Mouse (Mus musculus) liver, adult 2 months (tissue): ENCODE measurements around the gene Slc22a15. TPM values are rescaled to one million over a fixed set of nuclear protein-coding genes. Genes with fewer than 3 reads are reported as not detected.
A peak's percentile ranks its signal among the peaks of the same experiment; 100 is the strongest.

Experiments used
- DNase-seq: peaks from one replicate; pipeline ENCODE4 v3.0.0-alpha.2; 2011; ENCODE audit warnings: low read depth, low spot score; ENCODE audit errors: extremely low read depth
- H3K27ac ChIP-seq: fragments of 200-500 bp; replicated peaks from 2 replicates; pipeline ENCODE4 v1.5.1; 2012; ENCODE audit warnings: low read depth, mild to moderate bottlenecking, control low read depth, inconsistent platforms, low read length; ENCODE audit not compliant: insufficient read depth
- H3K27me3 ChIP-seq: fragments of 200-500 bp; 2 replicates; pipeline ENCODE4 v1.6.1; 2012; ENCODE audit warnings: mild to moderate bottlenecking, moderate library complexity, low read length, inconsistent platforms; ENCODE audit not compliant: control insufficient read depth, insufficient read depth
- H3K36me3 ChIP-seq: fragments of 200-500 bp; 2 replicates; pipeline ENCODE4 v1.6.1; 2012; ENCODE audit warnings: low read length, inconsistent platforms; ENCODE audit not compliant: control insufficient read depth, insufficient read depth
- H3K4me1 ChIP-seq: fragments of 200-500 bp; 2 replicates; pipeline ENCODE4 v1.6.1; 2011; ENCODE audit warnings: low read length; ENCODE audit not compliant: control insufficient read depth, insufficient read depth
- H3K4me3 ChIP-seq: fragments of 200-500 bp; 2 replicates; pipeline ENCODE4 v1.5.1; 2011; ENCODE audit warnings: low read depth, mild to moderate bottlenecking, control low read depth, low read length, moderate library complexity; ENCODE audit not compliant: insufficient read depth
- H3K79me2 ChIP-seq: fragments of 200-500 bp; 2 replicates; pipeline ENCODE4 v1.6.1; 2012; ENCODE audit warnings: inconsistent platforms, mild to moderate bottlenecking, low read length, moderate library complexity; ENCODE audit not compliant: control insufficient read depth, insufficient read depth
- H3K9ac ChIP-seq: fragments of 200-500 bp; 2 replicates; pipeline ENCODE4 v1.6.1; 2012; ENCODE audit warnings: low read depth, mild to moderate bottlenecking, control low read depth, inconsistent platforms, low read length
- CTCF ChIP-seq: fragments of 200-500 bp; IDR thresholded peaks from 2 replicates; pipeline ENCODE4 v1.5.1; 2011; ENCODE audit warnings: low read depth, low read length, control low read depth
- POLR2A ChIP-seq: fragments of 200-500 bp; IDR thresholded peaks from 2 replicates; pipeline ENCODE4 v1.6.1; 2011; ENCODE audit warnings: low read length, control low read depth; ENCODE audit not compliant: insufficient read depth; ENCODE audit errors: extremely low read depth
- WGBS: fragments of 180-500 bp; shearing (Covaris S2); methylation state at CpG from one replicate; pipeline ENCODE4 v1.1.7; 2018; 5-methylcytosine and 5-hydroxymethylcytosine counted together
- polyA plus RNA-seq: library from polyadenylated mRNA; depleted of rRNA; stranded (reverse); fragments of >200 nt; gene quantifications from 2 replicates; pipeline ENCODE4 v1.2.3, GENCODE M21; 2012; rRNA removed
- total RNA-seq: library from RNA; depleted of rRNA; stranded (reverse); fragments of >200 nt; gene quantifications from 2 replicates; pipeline ENCODE4 v1.2.3, GENCODE M21; 2014; rRNA removed

Slc22a15 gene
- total and polyA plus RNA-seq, 2 experiments: 3.5 to 5.8 TPM

DNA sequence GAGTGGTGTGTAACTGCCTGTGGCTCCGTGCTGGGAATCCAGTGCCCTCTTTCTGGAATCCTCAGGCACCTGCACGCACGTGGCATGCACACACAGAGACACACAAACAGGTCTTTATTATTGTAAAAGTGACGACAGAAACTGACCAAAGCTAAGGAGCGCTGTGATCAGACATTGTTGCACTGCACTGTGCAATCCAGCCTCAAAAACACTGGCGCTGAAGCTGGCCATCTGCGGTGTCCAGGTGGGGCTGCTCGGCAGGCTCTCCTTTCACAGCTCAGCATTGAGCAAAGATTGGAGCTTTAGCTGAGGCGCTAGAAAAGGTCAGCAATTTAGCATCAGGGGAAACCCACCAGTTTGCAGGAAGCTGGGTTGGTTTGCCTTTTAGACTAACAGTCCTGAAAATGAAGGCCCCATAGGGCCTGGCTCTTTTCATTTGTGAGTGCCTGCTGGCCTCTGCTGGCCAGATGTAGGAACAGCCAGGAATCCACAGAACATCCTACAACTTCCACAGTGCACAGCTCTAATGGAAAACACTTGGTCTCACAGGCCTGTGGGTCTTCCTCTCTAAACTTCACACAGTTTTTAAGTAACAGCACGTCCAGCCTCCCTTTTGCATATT, 111.8 kb downstream of the Slc22a15 start:
- WGBS: 69% methylated on average over 10 of the region's 10 CpGs
- no peaks in the 10 kb centered on the region for H3K36me3 ChIP-seq
- no peak overlapping the region for H3K27ac ChIP-seq
- no peaks in the 10 kb centered on the region for H3K4me1 ChIP-seq
- no peaks in the 10 kb centered on the region for H3K27me3 ChIP-seq
- DNase-seq: peak; percentile 28
- H3K4me3 ChIP-seq: no peak overlapping the region
- H3K79me2 ChIP-seq: no peaks in the 10 kb centered on the region
- no peak overlapping the region for H3K9ac ChIP-seq
- peak; percentile 85 for TF ChIP-seq CTCF
- TF ChIP-seq POLR2A: no peak

DNA sequence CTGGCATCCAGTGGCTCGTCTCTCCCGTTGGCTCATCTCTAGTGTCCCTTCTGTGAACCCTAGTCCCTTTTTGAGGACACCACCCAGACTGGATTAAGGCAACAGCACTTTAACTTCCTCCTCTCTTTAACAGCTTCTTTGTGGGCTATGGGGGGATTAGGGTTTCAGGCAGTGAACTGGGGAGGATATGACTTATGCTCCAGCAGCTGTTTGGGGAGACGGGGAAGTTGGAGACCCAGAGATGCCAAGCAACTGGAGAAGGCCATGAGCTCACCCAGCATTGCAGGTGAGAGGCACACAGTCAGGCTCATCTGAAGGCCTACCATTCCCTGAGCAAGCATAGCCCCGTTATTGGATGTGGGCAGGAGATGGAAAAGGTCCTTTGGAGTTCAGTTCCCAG, 112.3 kb downstream of the Slc22a15 start:
- Histone ChIP-seq H3K4me1 (no peaks in the 10 kb centered on the region), H3K4me3 (no peak overlapping the region), H3K9ac (no peak overlapping the region), H3K36me3 (no peaks in the 10 kb centered on the region), H3K79me2 (no peaks in the 10 kb centered on the region), H3K27me3 (no peaks in the 10 kb centered on the region), H3K27ac (no peak overlapping the region)
- WGBS: 63% methylated on average over 4 of the region's 4 CpGs
- TF ChIP-seq POLR2A: no peak
- TF ChIP-seq CTCF: no peak
- DNase-seq: no peak

DNA sequence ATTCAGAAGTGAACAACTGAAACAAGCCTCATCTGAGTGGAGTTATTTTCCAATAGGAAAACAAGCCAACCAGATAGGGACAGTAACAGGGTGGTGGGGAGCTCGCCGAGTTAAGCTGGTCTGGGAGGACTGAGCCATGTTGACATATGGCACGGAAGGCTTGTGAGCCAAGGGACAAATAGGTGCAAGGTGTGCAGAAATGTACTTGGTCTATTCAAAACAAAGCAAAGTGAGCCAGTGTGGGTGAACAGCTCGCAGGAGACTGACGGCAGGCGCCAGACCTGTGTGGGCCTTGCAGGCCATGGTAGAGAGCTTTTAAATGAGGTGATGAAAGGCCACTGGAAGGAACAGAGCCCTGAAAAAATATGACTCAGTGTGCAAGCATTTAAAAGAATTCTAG, 116.6 kb downstream of the Slc22a15 start:
- Histone ChIP-seq H3K36me3 (no peaks in the 10 kb centered on the region), H3K27me3 (no peaks in the 10 kb centered on the region)
- TF ChIP-seq CTCF: no peak
- TF ChIP-seq POLR2A: no peak

DNA sequence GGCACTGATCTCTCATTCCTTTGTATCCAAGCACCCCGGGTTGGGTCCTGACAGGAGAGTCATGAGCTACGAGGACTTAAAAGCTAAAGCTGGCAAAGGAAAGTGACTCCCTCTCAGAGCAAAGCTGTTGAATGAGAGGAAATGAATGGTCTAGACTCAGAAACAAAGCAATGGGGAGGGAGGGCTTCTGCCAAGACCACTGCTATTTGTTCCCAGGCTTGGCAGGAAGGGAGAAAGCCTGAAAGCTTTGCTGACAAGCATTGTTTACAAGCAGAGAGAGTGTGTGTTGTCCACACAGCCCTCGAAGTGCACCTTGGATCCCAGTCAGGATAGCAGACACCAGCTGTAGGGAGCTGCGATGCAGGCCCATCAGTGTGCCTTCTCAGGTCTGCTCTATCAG, 117.3 kb downstream of the Slc22a15 start:
- Histone ChIP-seq H3K9ac (no peak overlapping the region), H3K27ac (no peak overlapping the region), H3K79me2 (no peaks in the 10 kb centered on the region), H3K36me3 (no peaks in the 10 kb centered on the region), H3K4me1 (peaks cover 10% of the 10 kb centered on the region), H3K27me3 (no peaks in the 10 kb centered on the region), H3K4me3 (no peak overlapping the region)
- no peak for DNase-seq
- 66% methylated on average over 4 of the region's 4 CpGs for WGBS
- no peak for TF ChIP-seq CTCF

More for the DNA sequence above, 116.6 kb downstream of the Slc22a15 start:
- Histone ChIP-seq H3K79me2 (no peaks in the 10 kb centered on the region), H3K27ac (no peak overlapping the region), H3K4me3 (no peak overlapping the region), H3K9ac (no peak overlapping the region), H3K4me1 (peaks cover 10% of the 10 kb centered on the region)
- DNase-seq: no peak
- 91% methylated on average over 6 of the region's 6 CpGs for WGBS

DNA sequence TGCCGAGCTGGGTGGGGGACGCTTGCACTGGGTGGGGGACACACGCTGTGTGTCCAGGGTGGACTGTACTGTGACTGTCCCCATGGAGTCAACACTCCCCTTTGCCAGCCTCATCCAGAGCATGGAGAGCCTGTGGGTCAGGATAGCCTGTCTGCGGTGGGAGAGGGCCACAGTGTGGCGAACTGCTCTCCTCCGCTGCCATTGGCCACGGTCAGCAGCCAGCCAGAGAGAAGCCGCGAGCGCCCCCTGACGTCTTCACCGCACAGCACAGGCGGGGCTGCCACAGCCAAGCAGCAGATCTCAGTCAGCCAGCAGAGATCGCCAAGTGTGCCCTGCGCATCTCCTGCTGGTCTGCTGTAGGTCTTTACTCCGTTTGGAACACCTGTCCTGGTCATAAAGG, 118.1 kb downstream of the Slc22a15 start:
- Histone ChIP-seq H3K36me3 (no peaks in the 10 kb centered on the region), H3K9ac (peak overlapping the region; percentile 80), H3K4me3 (peak overlapping the region; percentile 47), H3K4me1 (peaks cover 10% of the 10 kb centered on the region), H3K79me2 (no peaks in the 10 kb centered on the region), H3K27me3 (no peaks in the 10 kb centered on the region), H3K27ac (peak overlapping the region; percentile 85)
- TF ChIP-seq CTCF (peak; percentile 95), POLR2A (no peak)
- WGBS: 4% methylated on average over 16 of the region's 16 CpGs
- peak; percentile 73 for DNase-seq

Other genes starting within 250 kb of the Slc22a15 start
- gene Mab21l3, start 75.5 kb downstream of the Slc22a15 start, total RNA-seq: under 0.01 and 0.09 TPM in 2 replicates
- gene Mab21l3, start 75.5 kb downstream of the Slc22a15 start, polyA plus RNA-seq: 0.07 TPM in 1 of 2 replicates, not detected in the other
- gene Nhlh2, start 85.6 kb upstream of the Slc22a15 start, total RNA-seq: not detected in 2 replicates
- not detected in 2 replicates for gene Nhlh2, start 85.6 kb upstream of the Slc22a15 start, polyA plus RNA-seq
- 0.34 and 0.65 TPM in 2 replicates for gene Casq2, start 162.0 kb upstream of the Slc22a15 start, total RNA-seq
- not detected in 2 replicates for gene Casq2, start 162.0 kb upstream of the Slc22a15 start, polyA plus RNA-seq